ENCODE assay signal across 9 mouse cellular contexts in genomic region chr6:88843241-88843640, GRCm38 (mm10). TPM values are rescaled to one million over a fixed set of nuclear protein-coding genes. Genes with fewer than 3 reads are reported as not detected.
DNase-seq lines count a peak whose midpoint lies in the region; ATAC-seq and TF ChIP-seq lines count a peak whose summit lies in the region.
"Had no signal": no experiment of that assay in that cellular context is flagged by ENCODE, and none has a peak within 500 bp of the region (broad histone marks: within the 10 kb centered on the region; RNA-seq: fewer than 3 reads in every experiment).

No protein-coding gene starts in this region.

- H3K27me3 ChIP-seq in E14TG2a.4 (ENCODE audit: insufficient read depth, low read length), result no peaks in the 10 kb centered on the region
- H3K27me3 ChIP-seq in heart, embryonic 15.5 days, result no peaks in the 10 kb centered on the region
- H3K27me3 ChIP-seq in liver, embryonic 14.5 days (ENCODE audit: control insufficient read depth, insufficient read depth, low read length), result no peaks in the 10 kb centered on the region

- peak overlapping the region; percentile 83 for H3K9ac ChIP-seq in heart, embryonic 15.5 days
- H3K9ac ChIP-seq in liver, embryonic 14.5 days (replicated peaks), result peak overlapping the region; percentile 79

- intact Hi-C loops in gastrocnemius, adult 2 months (cut with DNase I), result no loop called here

- H3K27ac ChIP-seq in gastrocnemius, adult 2 months, result peak overlapping the region; percentile 97
- peak overlapping the region; percentile 91; the same call in 1 of the 2 replicates for H3K27ac ChIP-seq in heart, embryonic 15.5 days
- H3K27ac ChIP-seq in liver, embryonic 14.5 days, result no peak overlapping the region

- 69% methylated on average over 7 of the region's 7 CpGs for WGBS in heart, embryonic 15.5 days
- WGBS in liver, embryonic 14.5 days (ENCODE audit: insufficient replicate concordance), result 72% methylated on average over 7 of the region's 7 CpGs

- H3K4me3 ChIP-seq in gastrocnemius, adult 2 months, result peak overlapping the region; percentile 93
- peak overlapping the region; percentile 98 for H3K4me3 ChIP-seq in E14TG2a.4 (replicated peaks; ENCODE audit: low read length)
- H3K4me3 ChIP-seq in heart, embryonic 15.5 days, result peak overlapping the region; percentile 91
- H3K4me3 ChIP-seq in liver, embryonic 14.5 days (ENCODE audit: insufficient read depth in 1 of 2, low read depth in 2 of 2, low read length in 2 of 2), result peak overlapping the region; percentile 83 to 93; a peak in 3 of 4 replicates

- ATAC-seq in heart, embryonic 15.5 days (replicated peaks; ENCODE audit: insufficient number of reproducible peaks, insufficient read depth, low FRiP score, low read depth), result no peak
- ATAC-seq in liver, embryonic 14.5 days (ENCODE audit: insufficient read depth), result no peak

- H3K4me2 ChIP-seq in heart, embryonic 15.5 days, result peak overlapping the region; percentile 92
- peak overlapping the region; percentile 85 for H3K4me2 ChIP-seq in liver, embryonic 14.5 days (ENCODE audit: low read depth)

- peaks cover 60% of the 10 kb centered on the region for H3K4me1 ChIP-seq in E14TG2a.4 (replicated peaks; ENCODE audit: low read depth, low read length)
- peaks cover 21% of the 10 kb centered on the region for H3K4me1 ChIP-seq in heart, embryonic 15.5 days (replicated peaks)
- peaks cover 8 to 16% of the 10 kb centered on the region in 2 experiments for H3K4me1 ChIP-seq in liver, embryonic 14.5 days (replicated peaks; ENCODE audit: control insufficient read depth in 2 of 2, insufficient read depth in 2 of 2, low read length in 1 of 2)

- peak; percentile 24 for DNase-seq in gastrocnemius, adult 2 months
- no peak for DNase-seq in gastrocnemius, postnatal 25 days
- DNase-seq in liver, embryonic 14.5 days (ENCODE audit: low read depth in 3 of 3, low spot score in 3 of 3), result no peak
- DNase-seq in left cerebral cortex, adult 11 months (ENCODE audit: low spot score), result no peak
- no peak for DNase-seq in right cerebral cortex, adult 2 months (ENCODE audit: low spot score in 2 of 2)
- DNase-seq in layer of hippocampus, adult 18-20 months (ENCODE audit: low spot score in 2 of 2), result no peak
- DNase-seq: retina, postnatal 1 day had no signal

- no peak for TF ChIP-seq EP300 in liver, embryonic 14.5 days (IDR thresholded peaks at IDR 0.05; ENCODE audit: low read depth)

- H3K9me3 ChIP-seq in E14TG2a.4 (ENCODE audit: low read length), result no peaks in the 10 kb centered on the region
- no peaks in the 10 kb centered on the region for H3K9me3 ChIP-seq in heart, embryonic 15.5 days (replicated peaks)
- H3K9me3 ChIP-seq in liver, embryonic 14.5 days (ENCODE audit: control insufficient read depth, low read length), result no peaks in the 10 kb centered on the region

- H3K36me3 ChIP-seq in E14TG2a.4 (ENCODE audit: insufficient read depth, low read length), result peaks cover 11% of the 10 kb centered on the region
- H3K36me3 ChIP-seq in heart, embryonic 15.5 days, result peaks cover 16% of the 10 kb centered on the region
- H3K36me3 ChIP-seq in liver, embryonic 14.5 days (replicated peaks; ENCODE audit: control insufficient read depth, insufficient read depth, low read depth), result peaks cover 11% of the 10 kb centered on the region

- TF ChIP-seq CTCF in gastrocnemius, adult 2 months (IDR thresholded peaks at IDR 0.05), result no peak
- no peak for TF ChIP-seq CTCF in E14TG2a.4 (conservative IDR thresholded peaks at IDR 0.05; ENCODE audit: low read length)
- TF ChIP-seq CTCF in liver, embryonic 14.5 days (IDR thresholded peaks at IDR 0.05; ENCODE audit: low read depth), result no peak

RNA-seq across cellular contexts. Expression of gene Abtb1, which starts 1.5 kb away (rescaled TPM):
- total RNA-seq in gastrocnemius, adult 2 months (2021), result 10 to 100 TPM; 16.9 to 22.7 TPM
- total RNA-seq in gastrocnemius, postnatal 25 days (2021), result 10 to 100 TPM; 14.4 to 17.3 TPM
- polyA plus RNA-seq in heart, embryonic 15.5 days (2015; fragmentation: Nextera tagmentation; extraction: Ambion mirVana), result 21.7 and 27.3 TPM in 2 replicates
- polyA plus RNA-seq in liver, embryonic 14.5 days (2012; rRNA removed), result 43.1 and 47.5 TPM in 2 replicates
- polyA plus RNA-seq in liver, embryonic 14.5 days (2014; fragmentation: Nextera tagmentation; extraction: Ambion mirVana), result 39.0 and 44.9 TPM in 2 replicates
- total RNA-seq in layer of hippocampus, adult 18-20 months (2021), result 10 to 100 TPM; 32.5 to 35.4 TPM

RNA-seq across cellular contexts. Expression of gene Podxl2, which starts 31.6 kb away (rescaled TPM):
- 10 to 100 TPM; 48.5 to 55.1 TPM for total RNA-seq in gastrocnemius, adult 2 months (2021)
- 10 to 100 TPM; 49.4 to 53.0 TPM for total RNA-seq in gastrocnemius, postnatal 25 days (2021)
- 42.5 and 52.5 TPM in 2 replicates for polyA plus RNA-seq in heart, embryonic 15.5 days (2015; fragmentation: Nextera tagmentation; extraction: Ambion mirVana)
- 1.9 and 3.1 TPM in 2 replicates for polyA plus RNA-seq in liver, embryonic 14.5 days (2012; rRNA removed)
- polyA plus RNA-seq in liver, embryonic 14.5 days (2014; fragmentation: Nextera tagmentation; extraction: Ambion mirVana), result 0.59 and 1.2 TPM in 2 replicates
- 100 to 1,000 TPM; 172 to 184 TPM for total RNA-seq in layer of hippocampus, adult 18-20 months (2021)

RNA-seq across cellular contexts. Expression of gene Mcm2, which starts 55.3 kb away (rescaled TPM):
- 1 to 10 TPM; 6.6 to 7.5 TPM for total RNA-seq in gastrocnemius, adult 2 months (2021)
- 1 to 10 TPM; 4.6 to 6.5 TPM for total RNA-seq in gastrocnemius, postnatal 25 days (2021)
- 68.2 and 94.2 TPM in 2 replicates for polyA plus RNA-seq in heart, embryonic 15.5 days (2015; fragmentation: Nextera tagmentation; extraction: Ambion mirVana)
- polyA plus RNA-seq in liver, embryonic 14.5 days (2012; rRNA removed), result 99.2 and 113 TPM in 2 replicates
- 142 and 167 TPM in 2 replicates for polyA plus RNA-seq in liver, embryonic 14.5 days (2014; fragmentation: Nextera tagmentation; extraction: Ambion mirVana)
- total RNA-seq in layer of hippocampus, adult 18-20 months (2021), result 1 to 10 TPM; 5.0 to 8.8 TPM

RNA-seq across cellular contexts. Expression of gene Tpra1, which starts 58.8 kb away (rescaled TPM):
- 10 to 100 TPM; 25.5 to 26.1 TPM for total RNA-seq in gastrocnemius, adult 2 months (2021)
- 10 to 100 TPM; 23.4 to 46.4 TPM for total RNA-seq in gastrocnemius, postnatal 25 days (2021)
- polyA plus RNA-seq in heart, embryonic 15.5 days (2015; fragmentation: Nextera tagmentation; extraction: Ambion mirVana), result 41.4 and 54.7 TPM in 2 replicates
- polyA plus RNA-seq in liver, embryonic 14.5 days (2012; rRNA removed), result 52.2 and 61.5 TPM in 2 replicates
- polyA plus RNA-seq in liver, embryonic 14.5 days (2014; fragmentation: Nextera tagmentation; extraction: Ambion mirVana), result 25.6 and 32.9 TPM in 2 replicates
- total RNA-seq in layer of hippocampus, adult 18-20 months (2021), result 10 to 100 TPM; 38.4 to 46.0 TPM
